Mouse (Mus musculus): ENCODE results near the gene Gm4181. TPM values are rescaled to one million over a fixed set of nuclear protein-coding genes. Genes with fewer than 3 reads are reported as not detected.
"Not testable (repeated sequence)": the region's sequence is repeated elsewhere in the genome, so short reads cannot be mapped to it uniquely, and the experiment has no call there.

Gene Gm4181
- total RNA-seq (2015; ENCODE audit: low replicate concordance) (not detected in 2 replicates), total RNA-seq (2017; ENCODE audit: low replicate concordance) (not detected in 2 replicates)

GRCm38 (mm10) chr14:51635566-51635965 lies at the start of gene Gm4181:
TSS of gene Gm4181 (minus strand) at chr14:51635666.
- ATAC-seq (replicated peaks; ENCODE audit: low FRiP score, poor library complexity, severe bottlenecking) = not testable (repeated sequence)

DNA sequence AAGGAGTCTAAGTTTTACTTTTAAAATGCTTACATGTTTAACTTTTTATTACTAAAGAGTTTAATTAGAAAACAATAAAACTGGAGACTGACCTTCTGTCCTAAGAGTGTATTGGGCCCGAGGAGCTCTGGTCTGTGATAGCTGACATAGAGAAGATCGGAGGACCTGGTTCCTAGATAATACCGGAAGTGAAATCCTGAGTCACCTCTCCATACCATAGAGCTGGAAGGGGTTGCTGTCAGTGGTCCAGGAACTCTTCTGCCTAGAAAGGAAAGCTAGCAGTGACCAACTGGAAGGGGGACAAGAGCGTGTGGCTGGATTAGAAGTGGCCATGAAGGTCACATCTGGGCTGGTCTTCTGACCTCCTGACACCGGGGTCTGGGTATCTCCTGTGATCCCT lies 41.8 kb upstream of the Gm4181 start:
- ATAC-seq (replicated peaks; ENCODE audit: low FRiP score, poor library complexity, severe bottlenecking) = no peak

- ATAC-seq (replicated peaks; ENCODE audit: low FRiP score, poor library complexity, severe bottlenecking) = not testable (repeated sequence)
Observed at GRCm38 (mm10) chr14:51632426-51632825, 3.0 kb downstream of the Gm4181 start.

GRCm38 (mm10) chr14:51611210-51611609 lies 24.3 kb downstream of the Gm4181 start, which contains the start of gene Gm17078:
TSS of gene Gm17078 (minus strand) at chr14:51611310.
- ATAC-seq (replicated peaks; ENCODE audit: low FRiP score, poor library complexity, severe bottlenecking) = no peak

DNA sequence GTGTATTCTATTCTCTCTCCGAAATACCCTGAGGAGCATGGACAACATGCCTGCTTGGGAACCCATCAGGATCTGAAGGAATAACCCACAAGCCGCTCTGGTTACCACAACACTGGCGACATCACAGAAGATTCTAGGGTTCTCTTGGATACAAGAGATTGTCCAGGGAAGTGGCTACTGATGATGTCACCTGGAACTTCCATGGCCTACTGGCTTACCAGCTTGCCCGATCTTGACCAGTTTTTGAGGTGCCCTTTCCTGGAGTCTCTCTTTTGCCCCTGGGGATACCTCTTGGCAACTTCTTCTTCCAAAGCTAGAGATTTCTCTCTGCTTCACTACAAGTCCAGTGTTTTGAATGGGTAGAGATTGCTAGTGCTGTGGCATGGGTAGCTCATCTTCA lies 43.4 kb downstream of the Gm4181 start, which contains the start of gene Gm17174:
Gene Gm17174, minus strand, starts transcription at position 101 of the 400 bp plus-strand sequence.
- not testable (repeated sequence) for ATAC-seq (replicated peaks; ENCODE audit: low FRiP score, poor library complexity, severe bottlenecking)

Other genes starting within 250 kb of the Gm4181 start
- gene Vmn2r88, start 224.8 kb downstream of the Gm4181 start, total RNA-seq (2015; ENCODE audit: low replicate concordance) = not detected in 2 replicates
- not detected in 2 replicates for gene Vmn2r88, start 224.8 kb downstream of the Gm4181 start, total RNA-seq (2017; ENCODE audit: low replicate concordance)
- gene Vmn2r89, start 183.8 kb downstream of the Gm4181 start, total RNA-seq (2015; ENCODE audit: low replicate concordance) = not detected in 2 replicates
- gene Vmn2r89, start 183.8 kb downstream of the Gm4181 start, total RNA-seq (2017; ENCODE audit: low replicate concordance) = not detected in 2 replicates
- not detected in 2 replicates for gene Gm5622, start 82.9 kb downstream of the Gm4181 start, total RNA-seq (2015; ENCODE audit: low replicate concordance)
- not detected in 2 replicates for gene Gm5622, start 82.9 kb downstream of the Gm4181 start, total RNA-seq (2017; ENCODE audit: low replicate concordance)
- gene Gm17175, start 61.6 kb downstream of the Gm4181 start, total RNA-seq (2015; ENCODE audit: low replicate concordance) = not detected in 2 replicates
- gene Gm17175, start 61.6 kb downstream of the Gm4181 start, total RNA-seq (2017; ENCODE audit: low replicate concordance) = not detected in 2 replicates
- not detected in 2 replicates for gene Gm17174, start 43.5 kb downstream of the Gm4181 start, total RNA-seq (2015; ENCODE audit: low replicate concordance)
- gene Gm17174, start 43.5 kb downstream of the Gm4181 start, total RNA-seq (2017; ENCODE audit: low replicate concordance) = not detected in 2 replicates
- gene Gm17078, start 24.4 kb downstream of the Gm4181 start, total RNA-seq (2015; ENCODE audit: low replicate concordance) = not detected in 2 replicates
- not detected in 2 replicates for gene Gm17078, start 24.4 kb downstream of the Gm4181 start, total RNA-seq (2017; ENCODE audit: low replicate concordance)
- not detected in 2 replicates for gene Gm17079, start 59.8 kb upstream of the Gm4181 start, total RNA-seq (2015; ENCODE audit: low replicate concordance)
- 0.68 TPM in 1 of 2 replicates, not detected in the other for gene Gm17079, start 59.8 kb upstream of the Gm4181 start, total RNA-seq (2017; ENCODE audit: low replicate concordance)
- not detected in 2 replicates for gene Gm5800, start 81.5 kb upstream of the Gm4181 start, total RNA-seq (2015; ENCODE audit: low replicate concordance)
- gene Gm5800, start 81.5 kb upstream of the Gm4181 start, total RNA-seq (2017; ENCODE audit: low replicate concordance) = not detected in 2 replicates
- gene Ang4, start 137.9 kb upstream of the Gm4181 start, total RNA-seq (2015; ENCODE audit: low replicate concordance) = not detected in 2 replicates
- not detected in 2 replicates for gene Ang4, start 137.9 kb upstream of the Gm4181 start, total RNA-seq (2017; ENCODE audit: low replicate concordance)
- gene AY358078, start 164.4 kb upstream of the Gm4181 start, total RNA-seq (2015; ENCODE audit: low replicate concordance) = not detected in 2 replicates
- gene AY358078, start 164.4 kb upstream of the Gm4181 start, total RNA-seq (2017; ENCODE audit: low replicate concordance) = not detected in 2 replicates
- 35.1 and 35.2 TPM in 2 replicates for gene Ear6, start 218.0 kb upstream of the Gm4181 start, total RNA-seq (2015; ENCODE audit: low replicate concordance)
- 59.2 and 65.9 TPM in 2 replicates for gene Ear6, start 218.0 kb upstream of the Gm4181 start, total RNA-seq (2017; ENCODE audit: low replicate concordance)
- 3.1 TPM in 1 of 2 replicates, not detected in the other for gene Mettl17, start 249.2 kb upstream of the Gm4181 start, total RNA-seq (2015; ENCODE audit: low replicate concordance)
- gene Mettl17, start 249.2 kb upstream of the Gm4181 start, total RNA-seq (2017; ENCODE audit: low replicate concordance) = 2.5 and 4.2 TPM in 2 replicates

Data from erythroblast, adult 5-6 weeks (primary cell).